Mouse (Mus musculus) forelimb bud, embryonic 11.5 days (tissue): ENCODE measurements at regions not wholly inside any gene's neighbourhood (a gene's known extent, or its start where the extent isn't known, plus 50 kb on each side); places are given as distances from the start of the nearest gene placed in this dataset.

Source experiments
- DNase-seq: peaks from one replicate; pipeline ENCODE4 v3.0.0-alpha.2; 2012; ENCODE audit warnings: low read depth, low spot score

DNA sequence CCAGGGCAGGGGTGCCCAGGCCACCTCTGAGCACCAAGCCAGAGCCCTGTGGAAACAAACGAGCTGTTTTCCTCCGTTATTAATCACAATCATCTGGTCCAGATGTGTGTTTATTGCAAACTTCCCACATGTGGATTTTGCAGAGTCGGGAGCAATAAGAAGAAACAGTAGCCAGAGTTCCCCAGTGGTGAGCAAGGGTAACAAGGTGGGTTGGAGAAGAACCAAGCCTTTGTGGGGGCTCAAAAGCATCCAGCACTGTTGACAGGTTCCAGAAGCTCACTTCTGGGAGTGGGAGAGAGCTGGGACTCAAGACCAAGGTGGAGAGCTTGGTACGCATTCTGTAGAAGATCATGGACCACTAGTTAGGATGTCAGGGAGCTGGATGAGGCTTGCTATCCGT lies 63.6 kb downstream of the Hif1an start:
- peak; percentile 53 for DNase-seq

DNA sequence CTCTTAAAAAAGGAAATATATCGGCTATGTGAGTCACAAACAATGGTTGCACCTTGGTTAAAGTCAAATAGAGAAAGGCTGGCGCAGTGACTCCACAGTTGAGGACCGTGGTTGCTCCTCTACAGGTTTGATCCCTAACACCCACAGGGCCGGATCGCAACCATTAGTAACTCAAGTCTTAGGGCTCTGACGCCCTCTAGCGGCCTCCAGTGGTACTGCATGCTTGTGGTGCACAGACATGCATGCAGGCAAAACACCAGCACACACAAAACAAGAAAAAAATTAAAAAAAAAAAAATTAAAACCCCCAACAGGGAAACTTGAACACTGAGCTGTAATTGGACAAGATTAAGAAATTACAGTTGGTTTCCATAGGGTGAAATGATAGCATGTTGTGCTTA lies 67.1 kb downstream of the Hif1an start:
- no peak for DNase-seq

DNA sequence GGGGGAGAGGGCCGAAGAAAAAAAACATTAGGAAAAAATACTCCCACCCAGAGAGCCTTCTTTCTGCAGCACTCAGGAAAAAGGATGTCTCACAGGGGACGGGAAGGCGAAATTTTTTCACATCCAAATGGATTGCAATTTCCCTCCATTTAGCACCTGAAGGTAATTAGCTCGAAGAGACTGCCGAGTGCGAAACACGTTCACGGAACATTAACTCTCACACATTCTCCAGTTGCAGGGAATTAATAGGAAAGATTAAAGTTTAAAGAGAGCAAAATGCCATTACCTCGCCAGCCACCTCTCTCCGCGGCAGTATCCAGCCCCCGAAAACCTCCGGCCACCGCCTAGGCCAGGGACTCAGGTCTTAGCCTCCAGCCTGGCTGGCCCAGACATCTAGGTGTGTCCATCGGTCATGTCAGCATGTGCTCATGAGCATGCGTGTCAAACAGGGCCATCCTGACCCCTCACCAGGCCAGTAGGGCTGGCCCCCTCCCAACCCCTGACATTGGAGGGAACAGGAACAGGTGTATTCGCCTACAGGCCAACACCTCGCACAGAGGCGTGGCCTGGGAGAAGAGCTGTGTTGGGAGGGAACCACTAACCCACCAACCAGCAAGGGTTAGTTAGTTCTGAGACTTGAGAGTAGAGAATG lies 68.8 kb downstream of the Hif1an start:
- no peak for DNase-seq

DNA sequence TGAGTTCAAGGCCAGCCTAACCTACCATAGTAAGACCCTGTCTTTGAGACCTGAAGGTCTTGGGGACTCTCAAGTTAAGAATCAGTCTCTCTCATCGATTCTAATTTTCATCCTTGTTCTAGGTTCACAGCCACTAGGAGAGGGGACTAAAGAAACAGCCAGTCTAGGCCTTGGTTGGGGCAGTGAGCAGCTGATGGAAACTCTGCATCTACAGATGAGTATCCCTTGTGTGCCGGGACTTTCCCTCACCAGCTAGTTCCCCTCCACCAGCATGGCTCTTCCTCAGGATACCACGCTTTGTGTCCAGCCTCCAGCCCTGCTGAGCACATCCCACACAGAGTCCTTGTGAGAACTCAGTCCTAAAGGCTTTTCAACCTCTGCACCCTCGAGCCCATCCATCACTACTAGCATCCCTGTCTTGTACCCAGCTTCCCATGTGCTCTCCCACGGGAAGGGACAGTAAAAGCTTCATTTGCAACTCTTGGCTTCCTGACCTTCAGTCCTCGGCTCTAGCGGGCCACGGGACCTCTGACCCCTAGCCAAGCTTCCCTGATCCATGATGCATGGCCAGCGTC lies 74.6 kb downstream of the Hif1an start:
- no peak for DNase-seq

DNA sequence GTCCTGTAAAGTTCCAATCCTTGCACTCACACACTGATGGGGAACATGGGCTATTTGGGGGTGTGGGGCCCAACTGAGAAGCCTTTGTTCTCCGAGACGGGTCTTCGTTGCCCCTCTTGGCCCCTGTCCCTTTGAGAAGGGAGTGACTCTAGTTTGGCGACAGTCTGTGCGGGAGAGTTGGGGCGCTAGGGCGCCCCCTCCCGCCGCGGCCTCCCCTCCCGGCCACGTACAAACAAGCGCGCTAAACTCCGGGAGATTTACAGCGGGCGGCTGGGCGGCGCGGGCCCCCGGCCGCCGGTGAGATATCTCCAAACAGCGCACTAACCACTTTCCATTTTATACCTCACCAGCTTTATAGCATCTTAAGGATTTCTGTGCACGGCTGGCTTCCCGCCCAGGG lies 77.4 kb downstream of the Hif1an start:
- DNase-seq: no peak

DNA sequence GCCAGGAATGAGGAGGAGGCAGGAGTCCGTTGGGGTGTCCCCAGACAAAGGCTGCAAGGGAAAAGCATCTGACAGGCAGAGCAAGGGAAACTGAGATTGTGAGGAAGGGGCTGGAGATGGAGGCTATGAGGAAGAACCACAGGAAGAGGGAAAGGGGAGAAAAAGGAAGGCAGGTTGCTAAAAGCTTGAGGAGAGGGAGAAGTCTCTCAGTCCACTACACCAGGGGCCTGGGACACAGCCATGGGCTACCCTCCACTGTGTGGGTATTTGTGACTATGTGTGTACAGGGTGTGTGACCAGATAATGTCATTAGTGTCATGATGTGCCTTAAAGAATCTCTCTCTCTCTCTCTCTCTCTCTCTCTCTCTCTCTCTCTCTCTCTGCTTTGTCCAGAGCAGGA lies 77.9 kb downstream of the Hif1an start:
- DNase-seq: no peak

DNA sequence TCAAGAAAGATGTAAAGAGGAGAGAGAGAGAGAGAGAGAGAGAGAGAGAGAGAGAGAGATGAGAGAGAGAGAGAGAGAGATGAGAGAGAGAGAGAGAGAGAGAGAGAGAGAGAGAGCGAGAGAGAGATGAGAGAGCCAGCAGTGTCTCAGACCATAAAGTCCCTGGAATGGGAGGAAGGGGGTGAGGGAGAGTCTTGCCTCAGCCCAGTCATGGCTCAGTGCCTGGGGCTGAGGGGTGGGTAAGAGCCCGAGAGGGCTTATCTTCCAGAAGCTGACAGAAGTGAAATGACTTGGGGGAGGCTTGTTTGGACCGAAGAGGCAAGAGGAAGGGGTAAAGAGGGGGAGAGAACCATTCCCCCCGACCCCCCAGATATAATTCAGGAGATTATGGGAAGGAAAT lies 79.6 kb downstream of the Hif1an start:
- DNase-seq: no peak

DNA sequence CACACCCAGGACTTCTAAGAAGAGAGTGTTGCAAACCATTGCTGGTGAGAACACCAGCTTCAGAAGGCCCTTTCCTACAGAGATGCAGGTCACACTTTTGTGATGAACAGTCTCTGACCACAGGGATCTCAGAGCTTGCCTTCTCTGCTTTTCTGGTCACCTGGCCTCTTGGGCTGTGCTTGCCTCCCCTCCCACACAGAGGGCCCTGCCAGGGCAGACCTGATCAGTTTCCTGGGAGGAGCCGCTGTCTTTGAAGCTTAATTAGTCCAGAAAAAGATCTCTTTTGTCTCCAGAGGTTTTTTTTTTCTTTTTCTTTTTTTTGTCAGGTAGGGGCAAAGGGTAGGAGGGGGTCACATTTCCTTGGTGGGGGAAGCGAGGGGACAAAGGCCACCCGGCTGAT lies 81.7 kb downstream of the Hif1an start:
- no peak for DNase-seq

DNA sequence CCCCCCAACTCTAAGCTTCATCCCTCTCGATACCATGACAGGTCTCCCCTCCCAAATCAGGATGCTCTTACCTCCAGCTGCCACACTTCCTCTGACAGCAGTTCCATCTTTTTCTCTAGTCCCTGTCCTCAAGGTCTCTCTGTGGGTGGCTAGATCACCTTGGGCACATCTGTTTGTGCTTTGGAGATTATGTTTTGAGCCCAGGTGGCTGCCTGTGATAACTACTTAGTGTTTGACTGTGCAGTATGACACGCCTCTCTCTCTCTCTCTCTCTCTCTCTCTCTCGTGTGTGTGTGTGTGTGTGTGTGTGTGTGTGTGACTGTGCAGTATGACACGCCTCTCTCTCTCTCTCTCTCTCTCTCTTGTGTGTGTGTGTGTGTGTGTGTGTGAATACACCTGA lies 82.3 kb downstream of the Hif1an start:
- DNase-seq: no peak

DNA sequence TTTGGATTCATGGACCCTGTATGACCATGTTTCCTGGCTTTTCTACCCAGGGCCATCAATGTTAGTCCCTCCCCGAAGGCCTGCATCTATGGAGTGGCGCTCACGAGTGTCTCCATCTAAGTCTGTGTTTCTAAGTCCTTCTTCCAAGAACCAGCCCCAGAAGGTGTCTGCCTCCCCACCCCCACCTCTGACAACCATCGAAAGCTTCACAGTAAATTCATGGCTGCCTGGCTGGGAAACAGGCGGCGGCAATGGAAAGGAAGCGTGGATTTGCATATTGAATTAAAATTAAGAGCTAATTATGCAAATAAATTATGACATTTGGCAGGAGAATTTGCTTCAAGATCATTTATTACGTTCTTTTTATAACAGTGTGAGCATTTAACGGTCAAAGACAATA lies 83.9 kb downstream of the Hif1an start:
- no peak for DNase-seq

DNA sequence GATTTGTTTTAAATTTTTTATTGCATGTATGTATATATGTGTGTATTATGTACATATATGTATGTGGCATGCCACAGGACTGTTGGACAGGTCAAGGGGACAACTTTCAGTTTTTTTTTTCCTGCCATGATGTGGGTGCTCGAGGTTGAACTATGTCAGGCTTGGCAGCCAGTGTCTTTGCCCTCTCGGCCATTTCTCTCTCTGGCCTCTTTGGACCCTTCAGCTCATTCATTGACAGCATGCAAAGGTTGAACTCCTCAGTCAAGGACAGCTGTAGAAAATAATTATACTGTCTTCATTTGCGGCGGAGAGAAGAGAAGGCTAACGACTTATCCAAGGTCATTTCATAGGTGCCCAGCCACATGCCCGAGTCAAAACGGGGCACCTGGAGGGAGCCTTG lies 86.6 kb downstream of the Hif1an start:
- no peak for DNase-seq

DNA sequence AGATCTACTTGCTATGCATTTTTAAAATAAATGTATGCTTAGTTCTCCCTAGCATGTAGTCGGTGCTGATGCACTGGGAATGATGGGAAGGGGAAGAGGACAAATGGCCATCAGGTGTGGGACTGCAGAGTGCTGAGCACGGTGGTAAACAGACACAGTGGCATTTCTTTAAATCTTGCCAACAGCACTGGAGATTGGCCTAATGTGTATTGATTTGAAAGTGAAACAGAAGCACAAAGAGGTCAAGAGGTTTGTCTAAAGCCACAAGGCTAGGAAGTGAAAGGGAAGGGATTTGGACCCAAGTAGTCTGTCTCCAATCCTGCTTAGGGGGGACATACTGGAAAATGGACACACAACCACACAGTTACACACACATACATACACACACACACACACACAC lies 88.2 kb downstream of the Hif1an start:
- DNase-seq: no peak

DNA sequence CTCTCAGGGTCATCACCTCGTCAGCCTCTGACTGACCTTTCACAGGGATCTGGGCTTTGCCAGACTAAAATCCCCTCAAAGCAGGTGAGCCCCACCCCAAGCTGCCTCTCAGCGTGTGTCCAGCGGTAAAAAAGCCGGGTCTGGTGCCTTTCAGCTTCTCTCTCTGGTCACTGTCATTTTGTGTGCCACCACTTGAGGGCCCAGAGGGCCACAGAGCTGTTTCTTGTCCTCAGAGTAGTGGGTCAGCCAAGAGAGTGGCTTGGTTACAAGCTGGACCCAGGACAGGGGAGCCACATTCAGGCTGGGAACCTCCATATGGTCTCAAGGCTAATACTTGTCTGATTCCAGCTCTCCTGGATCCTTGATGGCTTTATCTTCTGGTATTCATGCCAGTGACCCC lies 89.0 kb downstream of the Hif1an start:
- DNase-seq: no peak

DNA sequence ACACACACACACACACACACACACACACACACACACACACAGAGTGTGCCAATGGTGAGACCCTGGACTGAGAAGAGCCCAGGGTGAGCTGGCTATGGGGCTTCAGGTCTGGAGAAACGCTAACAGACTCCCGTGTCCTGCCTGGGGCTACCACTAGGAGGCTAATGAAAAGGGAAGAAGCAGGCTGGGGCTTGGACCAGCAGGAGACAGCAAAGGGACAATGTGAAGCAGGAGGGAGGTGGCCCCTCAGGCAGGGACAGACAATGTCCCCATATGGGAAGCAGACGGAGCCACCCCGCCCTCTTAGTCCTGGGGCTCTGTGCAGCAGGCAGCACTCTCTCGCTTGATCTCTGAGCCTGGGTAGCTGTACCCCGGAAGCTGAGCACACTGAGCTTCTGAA lies 93.1 kb downstream of the Hif1an start:
- peak; percentile 59 for DNase-seq

DNA sequence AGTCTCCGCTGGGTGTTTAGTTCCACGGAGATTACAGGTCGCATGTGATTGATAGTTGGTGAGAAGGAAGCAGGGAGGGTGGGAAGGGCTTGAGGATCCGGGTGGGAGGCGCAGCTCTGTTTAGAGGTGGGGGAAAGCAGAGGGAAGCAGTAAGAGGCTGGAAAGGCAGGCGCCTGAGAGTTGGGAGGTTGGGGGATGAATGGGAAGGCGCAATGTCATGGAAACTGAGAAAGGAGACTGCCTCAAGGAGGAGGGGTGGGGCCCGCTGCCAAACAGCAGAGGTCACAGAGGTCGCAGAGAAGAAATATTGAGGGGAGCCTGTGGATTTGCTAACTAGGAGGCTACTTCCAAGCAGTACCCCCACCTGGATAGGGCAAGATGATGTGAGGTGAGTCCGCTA lies 96.5 kb upstream of the Pax2 start:
- no peak for DNase-seq

DNA sequence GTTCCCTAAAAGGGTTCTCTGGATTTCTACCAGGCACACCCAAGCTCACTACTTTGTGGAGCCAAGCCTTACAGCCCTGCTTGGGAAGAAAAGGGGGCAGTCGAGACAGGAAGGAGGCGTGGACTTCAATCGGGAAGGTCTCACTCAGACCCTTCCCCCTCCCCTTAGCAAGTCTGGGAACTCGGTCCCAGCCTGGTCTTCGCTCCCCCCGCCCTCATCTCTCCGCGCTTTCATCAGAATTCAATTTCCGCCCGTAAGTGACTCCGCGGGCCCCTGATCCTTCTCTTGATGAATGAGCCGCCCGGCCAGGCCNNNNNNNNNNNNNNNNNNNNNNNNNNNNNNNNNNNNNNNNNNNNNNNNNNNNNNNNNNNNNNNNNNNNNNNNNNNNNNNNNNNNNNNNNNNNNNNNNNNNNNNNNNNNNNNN lies 86.3 kb upstream of the Pax2 start:
- peak; percentile 73 for DNase-seq

DNA sequence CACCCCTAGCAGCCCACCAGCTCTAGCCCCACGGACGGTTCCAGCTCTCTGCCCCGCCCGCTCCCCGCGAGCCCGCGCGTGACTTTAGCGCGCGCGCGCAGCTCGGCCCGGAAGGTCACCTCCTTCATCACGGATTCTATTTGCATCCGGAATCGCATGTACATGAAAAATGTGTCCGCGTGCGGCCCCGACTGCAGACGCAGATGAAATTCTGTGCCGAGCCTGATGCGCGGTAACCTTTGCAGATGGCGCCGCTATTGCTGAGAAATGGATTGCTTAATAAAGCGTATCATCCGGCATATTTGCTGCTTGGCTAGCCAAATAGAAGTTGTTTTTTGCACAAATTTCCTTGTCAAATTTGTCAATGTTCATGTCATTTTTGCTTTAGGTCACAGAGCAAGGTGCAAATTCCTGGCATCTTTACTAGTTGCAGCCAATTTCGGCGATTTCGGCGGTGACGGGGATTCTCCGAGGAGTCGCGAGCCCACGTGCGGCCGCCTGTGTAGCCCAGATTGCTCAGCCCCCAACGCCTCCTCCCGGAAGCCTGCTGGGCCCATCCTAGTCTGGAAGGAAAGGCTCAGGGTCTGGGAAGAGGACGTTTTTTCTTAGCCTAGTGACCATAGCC lies 81.1 kb upstream of the Pax2 start:
- DNase-seq: no peak

DNA sequence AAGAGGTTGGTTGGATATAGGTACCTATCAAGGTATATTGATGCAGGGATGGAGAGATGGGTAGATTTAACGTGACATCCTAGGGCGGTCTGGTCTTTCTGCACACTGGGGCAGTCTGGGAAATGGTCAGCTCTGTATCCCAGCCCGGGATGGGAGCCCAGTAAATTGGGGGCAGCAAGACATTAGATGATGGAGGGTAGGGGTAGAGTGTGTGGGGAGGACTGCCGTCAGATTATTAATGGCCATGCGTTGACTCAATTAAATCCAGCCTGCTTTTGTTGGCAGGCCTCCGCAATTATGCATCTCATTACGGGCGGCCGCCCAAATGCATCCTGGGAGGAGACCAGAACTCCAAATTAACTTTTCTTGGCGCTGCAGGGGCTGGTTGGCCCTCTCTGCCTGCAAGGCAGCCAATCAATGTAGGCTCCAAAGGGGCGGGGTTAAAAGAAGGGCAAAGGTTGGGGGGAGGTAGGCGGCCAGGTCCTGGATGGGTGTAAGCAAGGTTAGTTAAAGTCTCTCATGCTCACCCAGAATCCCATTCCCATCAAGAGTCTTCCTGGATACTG lies 79.2 kb upstream of the Pax2 start:
- no peak for DNase-seq

DNA sequence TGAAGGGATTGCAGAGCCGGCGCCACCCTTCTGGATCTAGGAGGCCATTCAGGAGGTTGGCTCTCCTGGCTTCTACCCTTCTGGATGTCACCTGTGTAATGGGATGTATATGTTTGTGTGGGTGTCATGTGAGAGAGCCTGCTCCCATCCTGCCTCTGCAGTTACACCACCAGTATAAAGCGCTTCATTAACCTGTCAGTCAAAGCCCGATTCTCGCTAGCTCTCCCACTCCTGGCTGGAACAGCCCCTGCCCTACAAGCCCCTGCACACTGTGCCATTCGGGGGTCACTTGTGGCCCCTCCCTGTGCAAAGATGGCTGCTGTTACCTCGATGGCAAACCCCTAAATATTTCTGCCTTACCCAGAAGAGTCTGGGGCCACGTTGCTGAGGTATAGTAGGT lies 78.5 kb upstream of the Pax2 start:
- DNase-seq: no peak

DNA sequence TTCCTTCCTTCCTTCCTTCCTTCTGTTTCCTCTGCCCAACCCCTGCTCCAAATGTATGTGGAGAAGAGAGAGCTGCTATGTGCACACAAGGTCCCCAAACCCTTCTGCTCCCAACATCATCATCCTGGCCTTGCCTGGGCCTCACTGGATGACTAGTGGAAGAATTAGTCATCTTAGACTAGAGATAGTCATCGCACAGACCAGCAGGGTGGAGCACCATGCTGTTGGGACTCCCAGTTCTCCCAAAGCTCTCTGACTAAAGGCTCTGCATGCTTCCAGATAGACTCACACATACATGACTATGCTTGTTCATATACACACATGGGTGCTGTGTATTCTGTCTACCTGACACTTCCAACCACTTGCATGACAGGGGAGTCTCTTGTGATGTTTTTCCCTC lies 77.2 kb upstream of the Pax2 start:
- no peak for DNase-seq

DNA sequence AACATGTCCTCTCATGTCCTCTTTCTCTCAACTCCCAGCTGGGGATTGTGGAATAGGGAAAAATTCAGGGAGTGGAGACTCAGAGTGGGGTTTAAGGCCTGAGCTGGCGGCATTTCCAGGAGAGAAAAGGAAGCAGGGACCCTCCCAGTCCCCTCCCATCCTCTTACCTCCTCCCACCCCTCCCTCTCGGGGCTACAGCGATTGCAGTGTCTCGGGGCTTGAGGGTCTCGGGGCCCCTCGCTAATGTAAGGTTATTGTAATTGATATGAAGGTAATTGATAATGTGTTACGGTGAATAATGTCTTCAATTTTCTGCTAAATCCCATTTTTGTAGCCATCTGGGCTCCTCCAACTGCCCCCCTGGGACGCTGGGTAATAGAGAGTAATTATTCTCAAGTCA lies 74.2 kb upstream of the Pax2 start:
- no peak for DNase-seq

DNA sequence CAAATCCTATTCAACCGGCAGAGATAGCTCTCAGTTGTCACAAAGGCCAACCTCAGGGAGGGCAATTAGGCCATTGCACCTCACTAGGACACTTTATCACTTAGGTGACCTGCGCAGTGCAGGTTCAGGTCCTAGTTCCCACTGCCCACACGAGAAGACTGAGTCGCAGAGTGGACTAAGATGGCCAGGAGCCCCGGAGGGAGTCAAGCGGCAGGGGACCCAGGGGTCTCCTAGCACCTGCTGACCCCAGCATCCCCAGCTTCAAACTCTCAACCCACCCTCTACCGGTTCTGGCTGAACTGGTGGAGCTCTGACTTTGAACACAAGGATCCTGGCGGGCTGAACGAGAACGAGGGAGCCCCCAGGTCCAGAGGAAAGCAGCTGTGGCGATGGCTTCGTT lies 72.7 kb upstream of the Pax2 start:
- no peak for DNase-seq

DNA sequence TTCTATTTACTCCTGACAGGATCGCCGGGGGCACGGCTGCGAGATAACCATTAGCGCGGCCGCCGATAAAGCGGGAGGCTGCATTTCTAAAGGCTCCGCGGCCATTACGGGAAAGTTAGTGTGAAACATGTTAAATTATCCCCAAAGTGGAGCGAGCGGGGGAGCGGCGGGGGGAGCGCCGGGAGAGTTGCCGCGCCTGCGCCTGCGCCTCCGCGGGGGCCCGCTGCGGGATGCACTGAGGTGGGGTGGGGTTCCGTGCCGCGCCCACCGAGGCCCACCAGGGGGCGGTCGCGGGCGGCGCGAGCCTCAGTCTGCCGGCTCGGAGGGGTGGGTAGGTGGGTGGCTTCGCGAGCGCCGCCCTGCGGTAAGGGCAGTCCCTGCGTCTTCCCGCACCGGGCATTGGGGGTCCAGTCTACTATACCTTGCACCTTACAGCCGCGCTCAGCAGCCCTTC lies 71.8 kb upstream of the Pax2 start:
- DNase-seq: no peak
